Mouse (Mus musculus) spleen, adult 2 months (tissue): ENCODE data around the gene Apol7e. TPM values are rescaled to one million over a fixed set of nuclear protein-coding genes. Genes with fewer than 3 reads are reported as not detected.
"Not testable (repeated sequence)": the region's sequence is repeated elsewhere in the genome, so short reads cannot be mapped to it uniquely, and the experiment has no call there.

Source experiments
- DNase-seq, 2 experiments: peaks; one replicate each; pipeline versions ENCODE4 v3.0.0 to v3.0.0-alpha.2; 2012 to 2021; ENCODE audit warnings: low spot score in 2 of 2, low read depth in 1 of 2
- H3K27ac ChIP-seq: fragments of 200-500 bp; 2 replicates; pipeline ENCODE4 v1.5.1; 2012; ENCODE audit warnings: low read length, inconsistent platforms; ENCODE audit not compliant: insufficient read depth
- H3K27me3 ChIP-seq: fragments of 200-500 bp; 2 replicates; pipeline ENCODE4 v1.6.1; 2012; ENCODE audit warnings: mild to moderate bottlenecking, moderate library complexity, low read length, inconsistent platforms; ENCODE audit not compliant: control insufficient read depth, insufficient read depth
- H3K36me3 ChIP-seq: fragments of 200-500 bp; 2 replicates; pipeline ENCODE4 v1.6.1; 2012; ENCODE audit warnings: mild to moderate bottlenecking, low read length, inconsistent platforms; ENCODE audit not compliant: control insufficient read depth, insufficient read depth
- H3K4me1 ChIP-seq: fragments of 200-500 bp; 2 replicates; pipeline ENCODE4 v1.6.1; 2011; ENCODE audit warnings: inconsistent platforms; ENCODE audit not compliant: control insufficient read depth, insufficient read depth, insufficient read length
- H3K4me3 ChIP-seq: fragments of 200-500 bp; 2 replicates; pipeline ENCODE4 v1.5.1; 2011; ENCODE audit warnings: mild to moderate bottlenecking, inconsistent platforms; ENCODE audit not compliant: insufficient read depth, insufficient read length; ENCODE audit errors: extremely low read depth
- CTCF ChIP-seq: fragments of 200-500 bp; IDR thresholded peaks from 2 replicates; pipeline ENCODE4 v1.5.1; 2011; ENCODE audit warnings: mild to moderate bottlenecking, inconsistent platforms; ENCODE audit not compliant: insufficient read depth, insufficient read length, insufficient replicate concordance; ENCODE audit errors: extremely low read depth
- POLR2A ChIP-seq: fragments of 200-500 bp; IDR thresholded peaks from 2 replicates; pipeline ENCODE4 v1.6.1; 2011; ENCODE audit warnings: low read depth, low read length, inconsistent platforms
- WGBS: fragments of 180-500 bp; shearing (Covaris S2); methylation state at CpG from one replicate; pipeline ENCODE4 v1.1.7; 2018; 5-methylcytosine and 5-hydroxymethylcytosine counted together
- polyA plus RNA-seq: library from polyadenylated mRNA; depleted of rRNA; stranded (reverse); fragments of >200 nt; gene quantifications from 2 replicates; pipeline ENCODE4 v1.2.3, GENCODE M21; 2012

Gene Apol7e
- polyA plus RNA-seq, 1 experiment = 10.6 TPM

- not testable (repeated sequence) for H3K36me3 ChIP-seq, H3K27ac ChIP-seq, H3K4me3 ChIP-seq, H3K4me1 ChIP-seq, H3K27me3 ChIP-seq, DNase-seq
- no CpG with 5 or more reads among the region's 3 CpGs for WGBS
These were observed 22.9 kb downstream of the Apol7e start for GRCm38 (mm10) chr15:77721509-77721908.

DNA sequence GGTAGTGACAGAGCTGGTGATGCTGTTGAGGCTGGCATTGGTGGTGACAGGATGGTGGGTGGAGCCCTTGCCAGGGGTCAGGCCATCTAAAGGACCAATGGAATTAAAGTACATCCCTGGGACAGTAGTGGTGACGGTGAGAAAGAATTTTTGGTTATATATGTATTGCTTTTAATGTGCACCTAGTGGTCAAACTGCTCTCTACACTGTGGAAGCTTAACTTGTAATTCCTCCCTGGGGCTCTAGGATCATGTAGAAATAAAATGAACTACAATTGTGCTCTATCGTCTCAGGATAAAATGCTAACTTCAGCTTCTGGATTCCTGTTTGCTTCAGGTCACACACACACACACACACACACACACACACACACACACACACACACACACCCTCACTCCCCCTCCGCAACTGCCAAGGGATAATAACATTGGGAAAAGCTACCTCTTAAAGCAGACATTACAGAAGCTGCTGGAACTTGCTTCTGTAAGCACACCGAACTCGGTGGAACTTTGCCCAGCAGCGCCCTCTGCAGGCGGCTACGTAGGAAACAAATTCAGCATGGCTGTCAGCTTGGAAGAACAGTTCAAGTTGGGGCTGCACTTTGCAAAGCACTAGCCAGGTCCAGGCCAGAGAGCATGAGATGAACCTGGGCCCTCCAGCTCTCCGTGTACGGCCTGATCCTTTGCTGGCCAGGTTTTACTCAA is 25.7 kb downstream of the Apol7e start:
- 24% methylated on average over 3 of the region's 10 CpGs for WGBS
- H3K4me3 ChIP-seq, H3K36me3 ChIP-seq, H3K27ac ChIP-seq, H3K27me3 ChIP-seq, DNase-seq, H3K4me1 ChIP-seq: not testable (repeated sequence)

GRCm38 (mm10) chr15:77725393-77726020 is 26.9 kb downstream of the Apol7e start:
- H3K27me3 ChIP-seq, H3K36me3 ChIP-seq, H3K4me3 ChIP-seq, H3K27ac ChIP-seq, H3K4me1 ChIP-seq, DNase-seq: not testable (repeated sequence)
- 71% methylated on average over 6 of the region's 6 CpGs for WGBS

- peak; percentile 30; the same call in 1 of the 2 replicates for TF ChIP-seq CTCF
- not testable (repeated sequence) for H3K36me3 ChIP-seq, H3K27ac ChIP-seq, H3K4me1 ChIP-seq, H3K4me3 ChIP-seq, DNase-seq, H3K27me3 ChIP-seq
- 0% methylated on average over 3 of the region's 3 CpGs for WGBS
These were observed 28.5 kb downstream of the Apol7e start for GRCm38 (mm10) chr15:77727139-77727538.

- WGBS = 84% methylated on average over 3 of the region's 3 CpGs
These were observed 29.1 kb downstream of the Apol7e start for GRCm38 (mm10) chr15:77727745-77728144.

GRCm38 (mm10) chr15:77728739-77729138 is 30.1 kb downstream of the Apol7e start, which contains the start of gene Apol9b:
Gene Apol9b, plus strand, starts transcription at chr15:77729039.
- not testable (repeated sequence) for H3K27ac ChIP-seq, H3K36me3 ChIP-seq, DNase-seq, H3K4me3 ChIP-seq, H3K27me3 ChIP-seq, H3K4me1 ChIP-seq
- 87% methylated on average over 1 of the region's 4 CpGs for WGBS

More at GRCm38 (mm10) chr15:77727745-77728144, 29.1 kb downstream of the Apol7e start:
- H3K36me3 ChIP-seq, H3K4me1 ChIP-seq, H3K4me3 ChIP-seq, H3K27me3 ChIP-seq, H3K27ac ChIP-seq, DNase-seq: not testable (repeated sequence)

DNA sequence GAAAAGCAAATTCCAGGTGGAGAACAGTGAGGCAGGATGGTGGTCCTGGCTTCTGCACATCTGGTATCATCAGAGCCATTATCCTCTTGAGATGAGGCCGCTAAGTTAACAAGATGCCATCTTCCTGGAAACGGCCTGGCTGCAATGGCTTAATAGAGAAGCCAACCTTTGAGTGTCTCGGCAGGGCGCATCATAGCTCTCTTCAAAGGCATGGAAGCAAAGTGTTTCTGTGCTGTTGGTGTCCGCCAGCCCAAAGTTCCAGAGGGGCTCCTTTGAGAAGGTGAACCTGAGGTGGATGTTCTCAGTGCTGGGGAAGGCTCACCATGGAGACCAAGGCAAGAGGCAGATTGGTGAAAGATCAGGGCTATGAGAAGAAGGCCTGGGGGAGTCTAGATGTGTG is 32.9 kb downstream of the Apol7e start:
- no peak for DNase-seq
- H3K36me3 ChIP-seq = no peaks in the 10 kb centered on the region
- H3K27me3 ChIP-seq = no peaks in the 10 kb centered on the region
- peaks cover 8% of the 10 kb centered on the region; the same call in 1 of the 2 replicates for H3K4me1 ChIP-seq
- no peak overlapping the region for H3K4me3 ChIP-seq
- WGBS = 94% methylated on average over 5 of the region's 5 CpGs
- TF ChIP-seq CTCF (no peak), POLR2A (no peak)
- H3K27ac ChIP-seq = no peak overlapping the region

DNA sequence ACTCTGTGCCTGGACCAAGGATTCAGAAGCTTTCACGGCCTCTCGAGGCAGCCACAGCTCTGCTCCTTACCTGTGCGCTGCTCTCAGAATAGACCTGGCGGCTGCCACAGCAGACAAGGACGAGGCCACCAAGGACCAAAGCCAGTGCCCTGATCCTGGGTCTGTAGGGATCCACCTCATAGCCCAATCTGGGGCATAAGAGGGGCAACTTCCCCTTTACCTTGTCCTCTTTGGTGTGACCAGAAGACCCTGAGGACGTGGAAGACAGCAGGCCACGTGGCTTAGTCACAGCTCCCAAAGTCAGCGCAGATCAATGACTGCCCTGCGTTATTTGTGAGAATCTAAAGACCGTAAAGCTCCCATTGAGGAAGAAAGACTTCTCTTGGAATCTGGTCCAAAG is 34.2 kb downstream of the Apol7e start:
- H3K36me3 ChIP-seq, H3K4me1 ChIP-seq, H3K4me3 ChIP-seq, DNase-seq, H3K27ac ChIP-seq, H3K27me3 ChIP-seq: not testable (repeated sequence)
- WGBS = 68% methylated on average over 10 of the region's 10 CpGs

DNA sequence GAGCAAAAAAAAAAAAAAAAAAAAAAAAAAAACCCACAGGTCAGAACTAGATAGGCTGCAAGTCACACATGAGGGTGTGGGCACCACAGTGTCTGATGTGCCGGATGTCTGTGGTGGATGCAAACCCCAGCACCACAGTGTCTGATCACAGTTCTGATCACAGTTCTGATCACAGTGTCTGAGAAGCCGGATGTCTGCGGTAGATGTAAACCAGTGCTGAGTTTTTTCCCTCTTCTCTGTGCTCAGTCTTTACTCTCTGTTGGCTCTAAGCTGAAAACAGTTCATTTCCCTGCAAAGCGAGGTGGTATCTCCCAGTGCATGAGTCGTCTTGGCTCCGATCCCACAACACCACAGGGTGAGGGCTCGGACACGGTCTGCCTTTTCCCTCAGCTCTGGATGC is 34.7 kb downstream of the Apol7e start:
- not testable (repeated sequence) for H3K27ac ChIP-seq, H3K4me1 ChIP-seq, H3K27me3 ChIP-seq, H3K4me3 ChIP-seq, H3K36me3 ChIP-seq
- 43% methylated on average over 8 of the region's 8 CpGs for WGBS
- DNase-seq = peak; percentile 24 to 56

DNA sequence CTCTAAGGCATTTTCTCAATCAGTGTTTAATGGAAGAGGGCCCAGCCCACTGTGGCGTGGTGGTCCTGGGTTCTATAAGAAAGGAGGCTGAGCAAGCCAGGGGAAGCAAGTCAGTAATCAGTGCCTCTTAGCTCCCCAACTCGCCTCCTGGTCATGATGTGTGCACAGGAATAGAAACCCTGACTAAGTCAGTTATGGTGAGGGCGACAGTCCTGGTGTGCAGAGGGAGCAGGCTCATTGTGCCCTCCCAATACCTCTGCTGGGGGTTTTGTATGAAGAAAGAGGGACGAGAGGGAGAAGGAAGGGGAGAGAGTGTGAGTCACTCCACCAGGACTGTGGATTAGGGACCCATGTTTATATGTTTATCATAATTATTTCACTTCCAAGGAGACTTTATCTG is 35.2 kb downstream of the Apol7e start:
- not testable (repeated sequence) for DNase-seq, H3K4me3 ChIP-seq, H3K27ac ChIP-seq, H3K27me3 ChIP-seq, H3K36me3 ChIP-seq, H3K4me1 ChIP-seq
- WGBS = 58% methylated on average over 4 of the region's 4 CpGs
